Mouse (Mus musculus): Measurements from ENCODE around the gene Arpc4.

The Arpc4 gene

GRCm38 (mm10) chr6:113404649-113405448 lies 26.9 kb downstream of the Arpc4 start:
- DNase-seq (ENCODE audit: low spot score in 2 of 2) = no peak

DNA sequence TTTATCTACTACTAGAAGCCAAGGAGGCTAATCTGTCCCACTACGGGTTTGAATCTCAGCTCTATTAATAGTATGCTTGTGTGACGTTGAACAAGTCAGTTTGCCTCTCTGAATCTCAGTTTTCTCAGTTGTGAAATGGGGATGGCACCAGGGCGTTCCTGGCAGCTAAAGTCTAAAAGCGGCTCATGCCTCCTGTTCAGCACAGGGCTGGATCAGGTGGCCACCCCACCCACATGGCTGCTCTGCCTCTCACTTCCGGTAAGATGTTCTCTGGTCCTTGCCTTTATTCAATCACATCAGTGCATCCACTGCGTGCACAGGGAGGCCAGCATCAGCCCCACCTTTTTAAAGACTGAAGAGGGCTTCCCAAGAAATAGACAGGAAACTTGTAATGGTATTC lies 27.6 kb downstream of the Arpc4 start:
- DNase-seq (ENCODE audit: low spot score in 2 of 2) = no peak

- DNase-seq (ENCODE audit: low spot score in 2 of 2) = no peak
Measured at GRCm38 (mm10) chr6:113406683-113407082, 28.8 kb downstream of the Arpc4 start.

DNA sequence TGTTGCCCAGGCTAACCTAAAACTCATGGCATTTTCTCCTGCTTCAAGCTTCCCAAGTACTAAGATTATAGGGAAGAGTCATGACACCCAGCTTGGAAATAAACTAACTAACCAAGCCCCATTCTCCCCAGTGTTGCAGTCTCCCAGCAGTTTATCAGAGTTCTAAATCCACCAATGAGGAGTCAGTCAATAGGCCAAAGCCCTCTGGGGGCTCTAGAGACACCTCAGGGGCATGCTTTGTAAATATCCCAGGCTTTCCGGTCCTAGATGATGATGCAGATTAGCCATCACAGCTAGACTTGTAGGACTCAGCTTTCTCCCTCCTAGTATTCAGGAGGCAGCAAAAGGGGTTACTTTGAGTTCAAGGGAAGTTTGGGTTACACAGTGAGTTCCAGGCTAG lies 32.1 kb downstream of the Arpc4 start:
- DNase-seq (ENCODE audit: low spot score in 2 of 2) = no peak

- no peak for DNase-seq (ENCODE audit: low spot score in 2 of 2)
Measured at GRCm38 (mm10) chr6:113416416-113416815, 38.5 kb downstream of the Arpc4 start.

DNA sequence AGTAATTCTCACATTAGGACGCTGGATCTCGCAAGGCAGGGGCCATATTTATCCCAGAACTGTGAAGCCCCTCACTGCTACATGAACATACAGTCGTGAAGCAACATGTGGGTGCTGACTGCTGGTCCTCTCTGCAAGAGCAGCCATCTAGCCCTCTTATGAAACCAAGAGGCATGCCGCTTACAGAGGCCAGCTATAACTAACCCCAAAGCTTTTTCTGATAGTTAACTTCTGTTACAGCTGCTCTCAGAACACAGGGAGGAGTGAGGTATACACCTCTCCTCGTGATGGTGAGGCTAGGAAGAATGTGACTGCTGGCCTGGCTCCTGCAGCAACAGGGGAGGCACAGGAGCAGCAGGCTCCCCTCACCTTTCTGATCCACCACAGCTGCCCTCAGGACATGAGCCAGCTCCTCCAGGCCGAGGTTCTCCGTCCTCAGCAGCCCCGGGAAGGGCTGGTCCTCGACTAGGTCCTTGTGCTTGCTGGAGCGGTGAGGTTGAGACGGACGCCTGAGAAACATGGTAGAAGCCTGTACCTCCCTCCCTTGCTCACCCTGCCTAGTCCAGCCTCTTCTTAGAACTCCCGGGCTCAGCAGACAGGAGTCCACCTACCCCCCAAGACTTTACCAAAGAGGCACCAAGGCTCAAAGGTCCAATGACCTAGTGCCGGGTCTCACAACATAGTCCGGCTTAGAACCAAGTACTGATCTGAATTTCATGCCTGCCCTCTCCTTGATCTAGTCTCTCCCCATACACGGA lies 40.7 kb downstream of the Arpc4 start:
- DNase-seq (ENCODE audit: low spot score in 2 of 2) = no peak

DNA sequence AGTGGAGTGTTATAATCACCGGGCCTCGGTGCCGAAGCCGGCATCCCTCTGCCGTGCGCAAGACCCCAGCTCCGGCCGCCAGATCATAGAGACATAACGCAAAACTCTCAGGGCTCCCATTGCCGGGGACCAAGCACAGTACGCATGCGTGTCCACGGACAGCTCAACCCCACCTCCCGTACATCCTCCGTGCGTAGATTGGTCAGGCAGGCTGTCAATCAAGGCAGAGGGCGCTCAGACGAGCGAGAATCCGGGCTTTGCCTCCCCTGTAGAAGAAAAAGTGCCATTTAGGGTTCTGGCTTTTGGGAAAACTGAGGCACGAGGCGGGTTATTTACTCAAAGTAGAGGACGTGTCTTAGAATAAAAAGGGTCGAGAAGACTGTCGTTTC lies 41.3 kb downstream of the Arpc4 start, which contains the start of gene Rpusd3:
Gene Rpusd3, minus strand, starts transcription at position 142 of the 389 bp plus-strand sequence.
- DNase-seq (ENCODE audit: low spot score in 2 of 2) = peak; percentile 97

DNA sequence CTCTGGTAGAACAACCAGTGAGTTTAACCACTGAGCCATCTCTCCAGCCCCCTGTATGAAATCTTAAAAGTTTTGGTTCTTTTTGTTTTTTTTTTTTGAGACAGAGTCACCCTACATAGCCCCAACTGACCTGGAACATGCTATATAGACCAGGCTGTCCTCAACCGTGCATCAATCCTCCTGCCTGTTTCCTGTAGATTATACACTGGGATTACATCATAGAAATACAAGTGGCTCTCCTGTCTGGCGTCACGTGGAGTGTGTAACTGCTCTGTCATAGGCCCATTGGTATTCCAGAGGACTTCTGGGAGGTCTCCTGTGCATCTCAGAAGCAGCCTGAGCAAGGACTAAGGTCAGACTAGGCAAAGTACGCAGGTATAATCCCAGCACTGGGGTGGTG lies 45.1 kb downstream of the Arpc4 start:
- no peak for DNase-seq (ENCODE audit: low spot score in 2 of 2)

DNA sequence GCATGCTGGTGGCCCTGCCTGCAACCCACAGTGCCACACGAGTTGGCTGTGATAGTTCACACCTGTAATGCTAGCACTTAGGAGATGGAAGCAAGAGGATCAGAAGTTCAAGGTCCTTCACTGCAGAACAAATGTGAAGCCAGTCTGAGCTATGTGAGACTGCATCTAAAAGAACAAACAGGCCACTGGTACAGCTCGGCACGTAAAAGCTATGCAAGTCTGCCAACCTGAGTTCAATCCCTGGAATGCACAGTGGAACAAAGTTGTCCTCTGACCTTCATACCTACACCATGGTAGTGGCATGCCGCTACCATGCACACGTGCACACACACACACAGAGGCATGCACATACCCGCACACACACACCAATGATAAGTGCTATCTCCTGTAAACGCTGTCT lies 46.3 kb downstream of the Arpc4 start:
- no peak for DNase-seq (ENCODE audit: low spot score in 2 of 2)

GRCm38 (mm10) chr6:113426696-113427095 lies 48.8 kb downstream of the Arpc4 start:
- DNase-seq (ENCODE audit: low spot score in 2 of 2) = no peak

GRCm38 (mm10) chr6:113427397-113427796 lies 49.5 kb downstream of the Arpc4 start:
- peak in 1 of 2 experiments; percentile 33 for DNase-seq (ENCODE audit: low spot score in 2 of 2)

- no peak for DNase-seq (ENCODE audit: low spot score in 2 of 2)
Measured at GRCm38 (mm10) chr6:113428006-113428405, 50.1 kb downstream of the Arpc4 start.

GRCm38 (mm10) chr6:113429965-113430364 lies 52.0 kb downstream of the Arpc4 start:
- DNase-seq (ENCODE audit: low spot score in 2 of 2) = no peak

- DNase-seq (ENCODE audit: low spot score in 2 of 2) = no peak
Measured at GRCm38 (mm10) chr6:113430846-113431245, 52.9 kb downstream of the Arpc4 start.

DNA sequence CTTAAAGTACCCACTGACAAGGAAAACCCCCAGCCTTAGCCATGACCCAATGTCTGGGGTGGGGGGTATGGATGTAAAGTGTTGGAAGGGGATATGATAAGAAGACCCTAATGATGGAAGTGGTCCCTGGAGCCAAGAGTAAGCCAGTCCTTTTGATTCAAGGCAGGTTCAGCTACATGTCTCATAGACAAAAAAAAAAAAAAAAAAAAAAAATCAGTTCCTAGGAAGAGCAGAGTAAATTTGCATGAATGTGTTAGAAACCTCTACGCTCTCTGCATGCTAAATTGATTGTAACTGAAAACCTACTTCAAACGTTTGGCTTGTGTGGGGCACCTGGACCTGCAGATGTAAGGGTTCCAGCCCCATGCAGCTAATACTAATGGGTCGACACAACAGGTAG lies 53.9 kb downstream of the Arpc4 start:
- no peak for DNase-seq (ENCODE audit: low spot score in 2 of 2)

GRCm38 (mm10) chr6:113433661-113434060 lies 55.7 kb downstream of the Arpc4 start:
- DNase-seq (ENCODE audit: low spot score in 2 of 2) = no peak

DNA sequence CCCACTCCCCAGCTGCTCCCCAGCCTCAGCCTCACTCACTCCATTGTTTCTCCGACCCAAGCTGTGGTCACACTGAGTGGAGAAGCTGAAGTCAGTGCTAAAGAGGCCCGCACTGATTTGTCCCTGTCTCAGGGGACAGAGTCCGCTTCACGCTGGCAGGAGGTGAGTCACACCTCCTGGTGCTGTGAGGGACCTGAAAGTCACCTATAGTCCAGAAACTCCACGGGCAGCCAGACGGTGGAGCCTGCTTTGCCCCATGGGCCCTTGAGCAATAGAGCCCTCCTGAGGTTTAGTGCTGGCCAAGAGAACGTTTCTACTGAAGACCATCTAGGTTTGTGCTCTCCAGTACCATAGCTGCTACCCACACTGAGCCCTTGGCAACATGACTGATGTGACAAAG lies 56.8 kb downstream of the Arpc4 start:
- peak in 1 of 2 experiments; percentile 60 for DNase-seq (ENCODE audit: low spot score in 2 of 2)

GRCm38 (mm10) chr6:113435664-113436205 lies 57.8 kb downstream of the Arpc4 start, which contains the start of gene Cidec:
Cidec (minus strand) TSS chr6:113435760.
- DNase-seq (ENCODE audit: low spot score in 2 of 2) = peak in 1 of 2 experiments; percentile 44

- no peak for DNase-seq (ENCODE audit: low spot score in 2 of 2)
Measured at GRCm38 (mm10) chr6:113437135-113437534, 59.2 kb downstream of the Arpc4 start.

DNA sequence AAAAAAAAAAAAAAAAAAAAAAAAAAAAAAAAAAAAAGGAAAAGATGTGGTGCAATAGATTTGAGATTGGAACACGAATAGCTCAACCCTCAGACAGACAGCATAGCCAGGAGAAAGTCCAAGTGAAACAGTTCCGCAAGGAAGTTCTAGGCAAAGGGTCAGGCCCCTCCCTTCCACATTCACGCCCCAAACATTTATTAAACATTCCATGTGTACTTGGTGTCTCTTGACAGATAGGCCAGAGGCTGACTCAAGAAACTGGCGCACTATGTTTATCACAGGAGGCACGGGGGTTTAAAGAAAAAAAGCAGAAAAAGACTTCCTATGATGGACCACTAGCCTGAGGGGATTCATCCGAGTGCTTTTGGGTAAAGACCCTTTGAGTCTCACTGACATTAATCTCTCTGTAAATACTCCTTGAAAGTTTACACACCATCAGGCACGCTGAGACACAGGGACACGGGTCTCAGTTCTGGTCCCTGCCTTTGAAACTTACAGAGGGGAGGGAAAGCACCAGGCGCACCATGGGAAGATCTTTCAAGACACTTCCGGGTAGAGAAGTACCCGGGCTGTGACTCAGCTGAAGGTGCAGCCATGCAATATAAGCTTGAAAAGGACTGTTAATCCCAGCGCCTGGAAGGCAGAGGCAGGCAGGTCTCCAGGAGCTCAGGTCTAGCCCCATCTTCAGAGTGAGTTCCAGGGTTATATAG lies 61.0 kb downstream of the Arpc4 start:
- peak in 1 of 2 experiments; percentile 46 for DNase-seq (ENCODE audit: low spot score in 2 of 2)
